Mouse (Mus musculus): ENCODE results near the gene Fignl2.

Gene Fignl2

DNA sequence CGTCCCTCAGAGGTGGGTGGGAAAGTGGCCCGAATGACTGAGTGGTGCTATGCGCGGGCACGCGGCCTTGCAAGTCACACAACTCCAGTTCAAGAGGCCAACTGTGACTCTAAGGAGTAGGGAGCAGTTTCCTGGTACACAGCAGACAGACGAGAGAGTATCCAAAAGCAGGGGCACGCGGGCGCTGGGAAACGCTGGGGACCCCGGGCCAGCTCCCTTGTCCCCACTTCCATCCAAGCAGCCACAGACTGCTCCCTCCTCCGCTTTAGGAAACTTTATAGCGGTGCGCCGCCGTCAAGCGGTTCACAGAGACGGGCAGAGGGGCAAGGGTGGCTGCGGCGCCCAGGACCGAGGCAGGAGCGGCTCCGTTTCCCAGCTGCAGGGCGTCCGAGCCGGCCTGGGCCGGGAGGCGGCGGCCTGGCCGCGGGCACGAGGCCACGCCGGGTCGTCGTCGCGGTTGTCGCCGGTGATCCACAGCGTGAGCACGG, 32.3 kb downstream of the Fignl2 start:
- H3K36me3 ChIP-seq (ENCODE audit: control insufficient read depth, insufficient read depth, low read length, poor library complexity, severe bottlenecking) = no peaks in the 10 kb centered on the region
- DNase-seq (ENCODE audit: low read depth, low spot score) = no peak
- no peaks in the 10 kb centered on the region; the same call in 1 of the 2 replicates for H3K27me3 ChIP-seq (ENCODE audit: control insufficient read depth, insufficient read depth, low read length, poor library complexity, severe bottlenecking)

DNA sequence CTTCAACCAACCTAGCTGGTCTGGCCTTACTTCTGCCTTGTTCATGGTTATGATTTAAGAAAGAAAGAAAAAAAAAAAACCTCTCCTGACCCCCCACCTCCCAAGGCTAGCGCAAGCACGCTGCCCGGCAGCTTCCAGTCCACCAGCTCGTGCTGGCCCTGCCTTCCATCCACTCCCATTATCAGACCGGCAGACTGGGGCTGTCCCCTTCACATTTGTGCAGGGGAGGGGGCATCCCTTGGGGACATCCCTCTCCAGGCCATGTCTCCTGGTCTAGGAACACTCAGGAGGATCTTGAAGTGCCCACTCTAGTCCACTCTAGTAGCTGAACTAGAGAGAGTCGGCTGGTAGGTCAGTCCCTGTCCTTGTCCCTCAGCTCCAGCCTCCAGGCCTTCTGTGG, 33.8 kb downstream of the Fignl2 start:
- Histone ChIP-seq H3K36me3 (ENCODE audit: control insufficient read depth, insufficient read depth, low read length, poor library complexity, severe bottlenecking) (no peaks in the 10 kb centered on the region), H3K27me3 (ENCODE audit: control insufficient read depth, insufficient read depth, low read length, poor library complexity, severe bottlenecking) (no peaks in the 10 kb centered on the region; the same call in 1 of the 2 replicates)
- DNase-seq (ENCODE audit: low read depth, low spot score) = no peak

DNA sequence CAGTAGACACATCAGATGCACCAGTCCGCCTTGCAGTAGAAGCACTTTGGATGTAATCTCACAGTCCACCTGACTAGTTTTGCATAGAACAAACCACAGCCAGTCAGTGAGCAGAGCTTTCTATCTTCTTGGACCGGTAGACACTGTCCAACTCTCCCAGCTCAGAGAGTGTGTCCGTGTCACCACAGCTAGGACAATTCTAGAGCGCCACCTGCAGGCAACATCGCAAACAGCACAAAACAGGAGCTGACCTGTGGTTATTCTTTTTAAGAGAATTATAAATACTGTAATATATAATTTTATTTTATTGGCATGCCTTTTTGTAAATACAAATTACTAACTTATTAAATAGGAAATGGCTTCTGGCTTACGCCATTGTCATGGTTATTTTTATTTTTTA, 35.8 kb downstream of the Fignl2 start:
- no peaks in the 10 kb centered on the region; the same call in 1 of the 2 replicates for H3K27me3 ChIP-seq (ENCODE audit: control insufficient read depth, insufficient read depth, low read length, poor library complexity, severe bottlenecking)
- peak; percentile 56 for DNase-seq (ENCODE audit: low read depth, low spot score)
- no peaks in the 10 kb centered on the region for H3K36me3 ChIP-seq (ENCODE audit: control insufficient read depth, insufficient read depth, low read length, poor library complexity, severe bottlenecking)

DNA sequence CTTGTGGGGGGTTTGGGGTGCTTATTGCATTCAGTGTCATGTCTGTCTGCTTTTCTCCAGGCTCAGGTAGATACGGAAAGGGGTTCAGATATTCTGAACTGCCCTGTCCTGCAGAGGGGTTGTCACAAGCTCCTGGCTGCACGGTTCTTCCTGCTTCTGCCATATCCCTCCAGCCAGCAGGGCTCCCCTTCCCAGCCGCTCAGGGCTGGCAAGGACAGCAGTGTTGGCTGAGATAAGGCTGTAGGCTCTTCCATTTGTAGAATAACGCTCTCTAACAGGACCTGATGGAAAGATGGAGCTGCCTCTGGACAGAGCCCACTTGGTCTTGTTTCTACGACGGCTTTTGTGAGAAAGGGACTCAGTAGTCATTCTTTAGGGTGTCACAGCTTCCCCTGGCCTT, 36.4 kb downstream of the Fignl2 start:
- no peak for DNase-seq (ENCODE audit: low read depth, low spot score)
- Histone ChIP-seq H3K27me3 (ENCODE audit: control insufficient read depth, insufficient read depth, low read length, poor library complexity, severe bottlenecking) (no peaks in the 10 kb centered on the region; the same call in 1 of the 2 replicates), H3K36me3 (ENCODE audit: control insufficient read depth, insufficient read depth, low read length, poor library complexity, severe bottlenecking) (no peaks in the 10 kb centered on the region)

DNA sequence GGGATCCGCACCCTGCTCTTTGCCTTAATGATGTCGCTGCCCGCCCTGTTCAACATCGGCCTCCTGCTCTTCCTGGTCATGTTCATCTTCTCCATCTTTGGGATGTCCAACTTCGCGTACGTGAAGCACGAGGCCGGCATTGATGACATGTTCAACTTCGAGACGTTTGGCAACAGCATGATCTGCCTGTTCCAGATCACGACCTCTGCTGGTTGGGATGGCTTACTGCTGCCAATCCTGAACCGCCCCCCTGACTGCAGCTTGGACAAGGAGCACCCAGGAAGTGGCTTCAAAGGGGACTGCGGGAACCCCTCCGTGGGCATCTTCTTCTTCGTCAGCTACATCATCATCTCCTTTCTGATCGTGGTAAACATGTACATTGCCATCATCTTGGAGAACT, 38.7 kb downstream of the Fignl2 start:
- H3K27me3 ChIP-seq (ENCODE audit: control insufficient read depth, insufficient read depth, low read length, poor library complexity, severe bottlenecking) = no peaks in the 10 kb centered on the region
- DNase-seq (ENCODE audit: low read depth, low spot score) = peak; percentile 20

DNA sequence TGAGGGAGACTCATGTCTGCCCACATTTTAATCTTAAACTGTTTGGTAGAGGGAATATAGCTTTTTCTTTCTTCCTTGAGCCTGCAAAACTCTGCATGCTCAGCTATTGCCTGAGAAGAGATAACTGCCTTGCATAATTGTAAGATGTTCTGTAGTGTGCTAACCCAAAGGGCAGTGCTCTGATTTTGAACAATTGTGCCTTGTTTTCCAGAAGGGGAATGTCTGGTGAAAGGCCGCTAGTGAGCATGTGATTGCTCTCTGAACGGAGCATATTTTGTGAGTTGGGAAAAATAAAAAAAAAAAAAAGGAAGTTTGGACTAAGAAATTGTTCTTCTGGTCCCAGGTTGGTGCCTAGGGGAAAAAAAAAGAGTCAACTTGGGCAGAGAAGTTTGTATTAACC, 49.4 kb downstream of the Fignl2 start:
- Histone ChIP-seq H3K36me3 (ENCODE audit: control insufficient read depth, insufficient read depth, low read length, poor library complexity, severe bottlenecking) (no peaks in the 10 kb centered on the region), H3K27me3 (ENCODE audit: control insufficient read depth, insufficient read depth, low read length, poor library complexity, severe bottlenecking) (no peaks in the 10 kb centered on the region; the same call in 1 of the 2 replicates)
- no peak for DNase-seq (ENCODE audit: low read depth, low spot score)

More for the DNA sequence above, 38.7 kb downstream of the Fignl2 start:
- no peaks in the 10 kb centered on the region for H3K36me3 ChIP-seq (ENCODE audit: control insufficient read depth, insufficient read depth, low read length, poor library complexity, severe bottlenecking)

DNA sequence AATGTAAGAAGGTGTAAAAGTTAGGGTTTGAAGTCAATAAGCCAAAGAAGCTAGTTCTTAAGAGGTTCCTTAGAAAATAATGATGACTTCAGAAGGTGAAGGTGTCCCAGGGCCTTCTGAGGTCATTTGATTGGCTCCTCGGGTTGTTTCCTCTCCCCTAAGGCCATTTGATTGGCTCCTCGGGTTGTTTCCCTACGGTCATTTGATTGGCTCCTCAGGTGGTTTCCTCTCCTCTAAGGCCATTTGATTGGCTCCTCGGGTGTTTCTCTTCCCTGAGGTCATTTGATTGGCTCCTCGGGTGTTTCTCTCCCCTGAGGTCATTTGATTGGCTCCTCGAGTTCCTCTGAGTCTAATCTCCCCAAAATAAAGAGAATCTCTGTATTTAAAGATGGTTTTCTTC, 67.0 kb downstream of the Fignl2 start:
- H3K27me3 ChIP-seq (ENCODE audit: control insufficient read depth, insufficient read depth, low read length, poor library complexity, severe bottlenecking) = no peaks in the 10 kb centered on the region
- no peaks in the 10 kb centered on the region for H3K36me3 ChIP-seq (ENCODE audit: control insufficient read depth, insufficient read depth, low read length, poor library complexity, severe bottlenecking)
- DNase-seq (ENCODE audit: low read depth, low spot score) = no peak

DNA sequence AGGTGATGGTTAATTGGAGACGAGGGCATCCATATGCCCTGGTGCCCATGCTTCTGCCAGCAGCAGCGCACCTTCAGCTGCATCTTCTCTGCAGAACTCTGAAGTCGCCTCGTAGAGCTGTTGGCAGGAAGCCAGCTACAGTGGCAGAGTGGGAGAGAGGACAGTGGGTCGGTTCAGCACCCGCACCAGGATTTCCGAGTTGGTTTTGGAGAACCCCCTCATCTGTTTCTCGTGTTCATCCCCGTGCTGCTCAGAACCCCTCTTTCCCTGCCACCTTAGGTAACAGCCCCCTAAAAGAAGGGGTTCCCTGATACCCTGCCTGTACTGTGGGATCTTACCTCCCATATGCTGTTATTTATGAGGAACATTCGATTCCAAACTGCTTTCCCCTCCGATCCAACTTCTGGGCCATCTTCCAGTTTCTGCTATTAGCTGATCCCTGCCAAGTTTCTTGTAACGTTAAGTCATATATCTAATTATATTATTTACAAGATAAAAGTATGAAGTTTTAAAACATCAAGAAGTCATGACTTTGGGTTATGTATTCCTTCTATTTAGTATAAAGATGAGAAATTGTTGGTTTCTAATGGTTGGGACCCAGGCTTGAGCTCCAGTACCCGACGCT, 69.9 kb downstream of the Fignl2 start:
- H3K27me3 ChIP-seq (ENCODE audit: control insufficient read depth, insufficient read depth, low read length, poor library complexity, severe bottlenecking) = no peaks in the 10 kb centered on the region
- H3K36me3 ChIP-seq (ENCODE audit: control insufficient read depth, insufficient read depth, low read length, poor library complexity, severe bottlenecking) = no peaks in the 10 kb centered on the region
- no peak for DNase-seq (ENCODE audit: low read depth, low spot score)

DNA sequence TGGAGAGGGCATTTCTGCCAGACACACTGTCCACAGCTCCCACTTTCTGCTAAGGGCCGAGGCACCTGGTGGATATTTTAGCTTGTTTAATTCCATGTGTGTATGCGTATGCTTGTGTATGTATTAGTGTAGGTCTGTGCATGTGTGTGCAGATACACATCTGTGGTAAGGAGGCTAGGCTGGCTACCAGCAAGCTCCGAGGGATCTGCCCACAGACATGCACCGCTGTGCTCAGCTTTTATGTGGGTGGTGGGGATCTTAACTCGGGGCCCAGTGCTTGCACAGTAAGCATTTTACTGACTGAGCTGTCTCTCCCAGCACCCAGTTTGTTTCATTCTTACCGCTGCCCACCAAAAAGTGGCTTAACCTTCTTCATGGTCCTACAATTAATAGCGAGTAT, 71.1 kb downstream of the Fignl2 start:
- H3K27me3 ChIP-seq (ENCODE audit: control insufficient read depth, insufficient read depth, low read length, poor library complexity, severe bottlenecking) = peaks cover 2% of the 10 kb centered on the region; the same call in 1 of the 2 replicates
- no peak for DNase-seq (ENCODE audit: low read depth, low spot score)
- no peaks in the 10 kb centered on the region for H3K36me3 ChIP-seq (ENCODE audit: control insufficient read depth, insufficient read depth, low read length, poor library complexity, severe bottlenecking)

DNA sequence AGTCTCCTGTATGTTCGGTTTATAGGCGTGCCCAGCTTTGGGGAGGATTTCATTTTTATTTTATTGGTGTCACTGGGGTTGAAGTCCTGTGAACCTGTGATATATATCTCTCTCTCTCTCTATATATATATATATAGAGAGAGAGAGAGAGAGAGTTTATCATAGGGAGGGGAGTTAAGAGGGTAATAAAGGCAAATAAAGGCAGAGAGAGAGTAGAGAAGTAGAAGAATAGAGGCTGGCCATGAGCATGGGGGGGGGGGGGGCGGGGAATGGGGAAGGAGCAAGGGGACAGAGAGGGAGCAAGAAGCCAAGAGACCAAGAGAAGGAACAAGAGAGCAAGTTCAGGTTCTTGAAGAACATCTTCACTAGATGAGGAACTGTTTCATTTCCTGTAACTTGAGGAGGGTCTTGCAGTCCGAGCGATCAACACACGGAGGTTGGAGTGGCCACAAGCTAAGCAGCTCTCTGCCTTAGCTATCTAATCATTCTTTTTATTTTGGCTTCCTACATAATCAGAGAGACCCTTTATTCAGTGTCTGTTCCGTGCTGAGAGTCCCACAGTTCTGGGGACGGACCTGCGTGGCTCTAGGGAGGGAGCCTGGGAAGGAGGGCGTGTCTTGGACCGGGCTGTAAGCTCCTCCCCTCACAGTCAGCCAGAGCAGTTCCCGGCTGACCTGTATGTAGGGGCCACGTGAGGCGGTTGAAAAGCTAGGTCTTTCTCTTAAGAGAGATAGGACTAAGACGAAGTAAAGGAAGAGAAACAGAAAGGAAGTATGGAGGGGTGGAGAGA, 71.9 kb downstream of the Fignl2 start:
- Histone ChIP-seq H3K36me3 (ENCODE audit: control insufficient read depth, insufficient read depth, low read length, poor library complexity, severe bottlenecking) (no peaks in the 10 kb centered on the region), H3K27me3 (ENCODE audit: control insufficient read depth, insufficient read depth, low read length, poor library complexity, severe bottlenecking) (peaks cover 2% of the 10 kb centered on the region; the same call in 1 of the 2 replicates)
- DNase-seq (ENCODE audit: low read depth, low spot score) = peak; percentile 5

DNA sequence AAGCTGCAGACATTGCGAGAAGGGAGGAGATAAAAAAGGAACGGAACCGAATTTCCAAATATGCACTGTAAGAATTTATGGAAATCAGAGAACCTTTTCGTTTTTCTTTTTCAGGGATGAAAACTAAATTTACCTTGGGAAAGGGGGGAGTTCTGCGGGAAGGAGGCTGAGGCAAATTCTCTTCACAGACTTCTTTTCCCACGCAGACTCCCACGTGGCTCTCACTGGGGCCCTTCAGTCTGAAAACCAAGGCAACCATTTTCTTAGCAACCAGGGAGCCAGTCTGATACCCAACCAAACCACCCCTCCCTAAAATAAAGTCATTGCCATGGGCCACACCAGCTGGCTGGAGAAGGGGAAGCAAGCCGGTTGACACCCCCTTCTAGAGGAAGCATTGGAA, 72.7 kb downstream of the Fignl2 start:
- no peak for DNase-seq (ENCODE audit: low read depth, low spot score)
- Histone ChIP-seq H3K36me3 (ENCODE audit: control insufficient read depth, insufficient read depth, low read length, poor library complexity, severe bottlenecking) (no peaks in the 10 kb centered on the region), H3K27me3 (ENCODE audit: control insufficient read depth, insufficient read depth, low read length, poor library complexity, severe bottlenecking) (peaks cover 2% of the 10 kb centered on the region; the same call in 1 of the 2 replicates)

DNA sequence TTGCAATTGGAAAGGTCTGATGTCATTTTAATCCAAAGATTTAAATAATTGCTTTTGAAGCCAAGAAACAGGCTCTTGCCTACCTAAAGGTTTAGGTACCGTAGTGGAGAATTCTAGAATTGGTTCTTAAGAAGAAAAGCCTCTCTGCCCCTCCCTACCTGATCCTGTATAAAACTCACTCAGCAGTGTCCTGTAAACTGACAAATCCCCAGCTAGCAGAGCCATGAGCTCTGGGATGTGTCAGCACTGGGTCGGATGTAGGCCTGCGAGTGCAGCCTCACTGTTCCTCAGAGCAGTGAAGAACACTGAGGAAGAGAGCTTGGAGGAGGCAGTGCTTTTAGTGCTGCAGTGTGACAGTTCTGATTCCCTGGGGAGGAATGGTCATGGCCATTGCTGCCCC, 73.8 kb downstream of the Fignl2 start:
- no peak for DNase-seq (ENCODE audit: low read depth, low spot score)
- Histone ChIP-seq H3K27me3 (ENCODE audit: control insufficient read depth, insufficient read depth, low read length, poor library complexity, severe bottlenecking) (peaks cover 2% of the 10 kb centered on the region; the same call in 1 of the 2 replicates), H3K36me3 (ENCODE audit: control insufficient read depth, insufficient read depth, low read length, poor library complexity, severe bottlenecking) (no peaks in the 10 kb centered on the region)

DNA sequence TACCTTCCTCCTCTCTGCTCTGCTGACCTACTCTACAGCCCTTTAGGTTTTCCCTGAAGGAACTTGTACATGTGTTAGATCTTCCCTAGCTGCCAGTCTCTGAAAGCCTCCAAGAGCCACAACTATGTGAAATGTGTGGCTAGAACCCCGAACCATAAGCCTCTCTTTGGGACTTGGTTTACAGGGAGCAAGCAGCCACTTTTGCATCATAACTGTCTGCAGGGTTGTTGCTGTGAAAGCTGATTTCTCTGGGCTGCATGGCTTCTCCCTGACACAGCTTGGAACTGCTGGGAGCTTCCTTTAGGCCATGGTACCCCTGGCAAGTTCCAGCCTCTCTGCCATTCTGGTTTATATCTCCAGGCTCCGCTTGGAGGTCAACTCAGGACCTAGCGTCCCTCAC, 75.9 kb downstream of the Fignl2 start:
- peaks cover 2% of the 10 kb centered on the region; the same call in 1 of the 2 replicates for H3K27me3 ChIP-seq (ENCODE audit: control insufficient read depth, insufficient read depth, low read length, poor library complexity, severe bottlenecking)
- no peaks in the 10 kb centered on the region for H3K36me3 ChIP-seq (ENCODE audit: control insufficient read depth, insufficient read depth, low read length, poor library complexity, severe bottlenecking)
- no peak for DNase-seq (ENCODE audit: low read depth, low spot score)

DNA sequence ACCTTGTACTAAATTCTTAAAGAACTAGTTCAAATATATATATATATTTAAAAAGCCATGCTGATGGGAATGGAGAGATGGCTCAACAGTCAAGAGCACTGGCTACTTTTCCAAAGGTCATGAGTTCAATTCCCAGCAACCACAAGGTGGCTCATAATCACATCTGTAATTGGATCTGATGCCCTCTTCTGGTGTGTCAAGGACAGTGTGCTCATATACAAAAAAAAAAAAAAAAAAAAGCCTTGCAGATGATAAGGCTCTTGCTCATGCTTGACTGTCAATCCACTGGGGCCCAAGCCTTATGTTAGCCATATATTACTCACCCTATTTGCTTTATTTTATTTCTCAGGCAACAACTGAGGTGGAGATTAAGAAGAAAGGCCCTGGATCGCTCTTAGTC, 76.7 kb downstream of the Fignl2 start:
- DNase-seq (ENCODE audit: low read depth, low spot score) = no peak
- peaks cover 2% of the 10 kb centered on the region; the same call in 1 of the 2 replicates for H3K27me3 ChIP-seq (ENCODE audit: control insufficient read depth, insufficient read depth, low read length, poor library complexity, severe bottlenecking)

More for the DNA sequence above, 76.7 kb downstream of the Fignl2 start:
- no peaks in the 10 kb centered on the region for H3K36me3 ChIP-seq (ENCODE audit: control insufficient read depth, insufficient read depth, low read length, poor library complexity, severe bottlenecking)
